Mouse (Mus musculus): Measurements from ENCODE around the gene Trim56.

DNA sequence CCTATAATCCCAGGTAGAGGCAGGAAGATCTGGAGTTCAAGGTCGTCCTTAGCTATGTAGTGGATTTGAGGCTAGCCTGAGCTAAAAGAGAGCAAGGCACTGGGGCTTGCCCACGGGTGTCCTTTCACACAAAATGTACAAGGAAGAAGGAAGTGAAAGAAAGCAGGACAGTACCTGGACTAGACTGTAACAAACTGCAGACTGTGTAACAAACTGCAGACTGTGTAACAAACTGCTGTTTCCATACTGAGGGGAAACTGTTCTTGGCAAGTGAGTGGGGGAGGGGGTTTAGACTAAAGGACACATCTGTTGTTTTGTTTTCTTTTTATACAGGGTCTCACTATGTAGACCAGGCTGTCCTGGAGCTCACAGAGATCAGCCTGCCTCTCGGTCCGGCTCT is 5.3 kb upstream of the Trim56 start:
- TF ChIP-seq CTCF (IDR thresholded peaks at IDR 0.05; ENCODE audit: borderline replicate concordance, control insufficient read depth, extremely low read depth, insufficient read depth, low read length, poor library complexity) (no peak), POLR2A (IDR thresholded peaks at IDR 0.05; ENCODE audit: control insufficient read depth, extremely low read depth, insufficient read depth, low read length, poor library complexity) (no peak)
